Mouse (Mus musculus) gastrocnemius, adult 8-10 months (tissue): ENCODE results near the gene Ndufs3. TPM values are rescaled to one million over a fixed set of nuclear protein-coding genes. Genes with fewer than 3 reads are reported as not detected.

Source experiments
- DNase-seq, 2 experiments: peaks; one replicate each; pipeline ENCODE4 v3.0.0; 2022; ENCODE audit warnings: low spot score in 2 of 2
- total RNA-seq, 4 experiments: library from RNA; stranded (reverse); gene quantifications; 2 replicates each; pipeline ENCODE4 v1.2.4; 2022

Ndufs3 gene
- total RNA-seq, 4 experiments from 2014 or later: 495 to 615 (median 547) TPM

- no peak for DNase-seq
Observed at GRCm38 (mm10) chr2:90850401-90850800, 54.2 kb downstream of the Ndufs3 start.

GRCm38 (mm10) chr2:90848331-90848730 is 56.3 kb downstream of the Ndufs3 start:
- no peak for DNase-seq

- no peak for DNase-seq
Observed at GRCm38 (mm10) chr2:90847681-90848050, 57.0 kb downstream of the Ndufs3 start.

GRCm38 (mm10) chr2:90846955-90847680 is 57.5 kb downstream of the Ndufs3 start, which contains the start of gene Mtch2:
TSS of gene Mtch2 (plus strand) at chr2:90847155.
- DNase-seq: peak; percentile 97 to 99

- peak in 1 of 2 experiments; percentile 6 for DNase-seq
Observed at GRCm38 (mm10) chr2:90846597-90846954, 58.1 kb downstream of the Ndufs3 start.

GRCm38 (mm10) chr2:90846171-90846570 is 58.5 kb downstream of the Ndufs3 start:
- DNase-seq: no peak

- DNase-seq: no peak
Observed at GRCm38 (mm10) chr2:90845234-90845633, 59.4 kb downstream of the Ndufs3 start.

Other genes starting within 250 kb of the Ndufs3 start
- gene Nup160, start 227.6 kb downstream of the Ndufs3 start, total RNA-seq: 10 to 100 TPM in 3 of 4 experiments, 1 to 10 TPM in 1; 7.2 to 15.4 (median 13.1) TPM
- 10 to 100 TPM in 1 of 4 experiments, 1 to 10 TPM in 3; 7.4 to 11.1 (median 9.7) TPM for gene Fnbp4, start 159.5 kb downstream of the Ndufs3 start, total RNA-seq
- under 1 TPM; 0.13 to 0.29 (median 0.15) TPM for gene Agbl2, start 122.1 kb downstream of the Ndufs3 start, total RNA-seq
- gene Mtch2, start 57.7 kb downstream of the Ndufs3 start, total RNA-seq: 100 to 1,000 TPM; 151 to 157 (median 154) TPM
- 1 to 10 TPM; 7.6 to 9.8 (median 8.5) TPM for gene C1qtnf4, start 19.0 kb downstream of the Ndufs3 start, total RNA-seq
- gene Kbtbd4, start 87 bp downstream of the Ndufs3 start, total RNA-seq: 10 to 100 TPM; 17.9 to 24.0 (median 22.6) TPM
- gene Celf1, start 35.6 kb upstream of the Ndufs3 start, total RNA-seq: 10 to 100 TPM; 50.7 to 66.2 (median 63.7) TPM
- 10 to 100 TPM; 28.6 to 33.9 (median 30.9) TPM for gene Rapsn, start 130.8 kb upstream of the Ndufs3 start, total RNA-seq
- gene Psmc3, start 149.2 kb upstream of the Ndufs3 start, total RNA-seq: 100 to 1,000 TPM; 199 to 280 (median 234) TPM
- 10 to 100 TPM; 19.9 to 21.4 (median 20.9) TPM for gene Slc39a13, start 165.6 kb upstream of the Ndufs3 start, total RNA-seq
- gene Spi1, start 177.6 kb upstream of the Ndufs3 start, total RNA-seq: under 1 TPM in 3 of 4 experiments, not detected in 1; 0.40 to 0.56 (median 0.44) TPM
- gene Mybpc3, start 213.3 kb upstream of the Ndufs3 start, total RNA-seq: under 1 TPM; 0.29 to 0.36 (median 0.31) TPM